Mouse (Mus musculus): ENCODE results near the gene Ndufaf2. TPM values are rescaled to one million over a fixed set of nuclear protein-coding genes. Genes with fewer than 3 reads are reported as not detected.

The Ndufaf2 gene
- total and polyA plus RNA-seq, 2 experiments from 2014 or later: 62.5 TPM; not detected in 1

DNA sequence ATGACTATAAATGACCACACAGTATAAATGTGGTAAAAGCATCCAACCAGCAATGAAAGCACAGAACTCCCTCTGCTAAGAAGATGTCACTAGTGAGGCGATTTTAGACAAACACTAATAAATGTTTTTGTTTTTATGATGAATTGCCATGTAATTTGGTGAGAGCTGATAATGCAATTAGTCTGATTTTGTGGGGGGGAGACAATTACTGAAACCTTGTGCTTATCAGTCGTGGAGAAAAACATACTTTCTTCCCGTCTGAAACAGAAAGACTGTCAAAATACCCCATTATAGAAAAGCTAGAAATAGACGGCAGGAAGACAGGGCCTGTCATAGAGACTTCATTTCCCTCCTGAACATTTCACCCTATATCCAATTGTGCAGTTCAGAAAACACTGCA is 89.3 kb downstream of the Ndufaf2 start:
- H3K9ac ChIP-seq (replicated peaks; ENCODE audit: low read depth, low read length): no peak overlapping the region
- H3K4me1 ChIP-seq (ENCODE audit: control insufficient read depth, insufficient read depth): no peaks in the 10 kb centered on the region
- DNase-seq (ENCODE audit: low spot score) (no peak), ATAC-seq (ENCODE audit: insufficient read depth, low read depth) (no peak)
- 50% methylated on average over 4 of the region's 4 CpGs for WGBS
- no peaks in the 10 kb centered on the region for H3K36me3 ChIP-seq (replicated peaks; ENCODE audit: control insufficient read depth, insufficient read depth, low read length)
- no peaks in the 10 kb centered on the region for H3K27me3 ChIP-seq (ENCODE audit: control insufficient read depth, insufficient read depth, low read length)
- H3K4me3 ChIP-seq (ENCODE audit: low read depth, low read length): no peak overlapping the region
- no peaks in the 10 kb centered on the region for H3K9me3 ChIP-seq (replicated peaks; ENCODE audit: control insufficient read depth, low read length)
- H3K4me2 ChIP-seq (ENCODE audit: low read depth, low read length): no peak overlapping the region
- H3K27ac ChIP-seq (ENCODE audit: low read depth): no peak overlapping the region
- no peak for TF ChIP-seq EP300 (IDR thresholded peaks at IDR 0.05; ENCODE audit: low read depth)
- TF ChIP-seq CTCF (IDR thresholded peaks at IDR 0.05; ENCODE audit: low read depth): no peak

DNA sequence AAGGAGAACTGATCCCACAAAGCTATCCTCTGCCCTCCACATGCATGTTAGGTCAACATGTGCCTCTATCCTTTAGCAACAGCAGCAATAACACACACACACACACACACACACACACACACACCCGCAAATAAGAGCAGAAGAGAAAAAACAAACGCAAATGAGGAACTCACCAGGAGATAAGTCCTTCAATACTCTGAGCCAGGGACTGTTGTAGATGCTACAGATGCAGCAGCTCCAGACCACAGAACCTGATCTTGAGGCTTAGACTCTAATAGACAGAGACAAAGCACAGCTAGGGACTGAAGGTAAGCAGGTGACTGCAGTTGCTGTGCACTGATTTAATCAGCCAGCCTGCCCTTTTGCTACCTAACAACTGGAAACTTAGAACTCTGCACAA is 92.4 kb downstream of the Ndufaf2 start:
- DNase-seq (ENCODE audit: low spot score) (no peak), ATAC-seq (ENCODE audit: insufficient read depth, low read depth) (no peak)
- no peaks in the 10 kb centered on the region for H3K36me3 ChIP-seq (replicated peaks; ENCODE audit: control insufficient read depth, insufficient read depth, low read length)
- no peak overlapping the region for H3K27ac ChIP-seq (ENCODE audit: low read depth)
- no peak overlapping the region for H3K4me2 ChIP-seq (ENCODE audit: low read depth, low read length)
- H3K4me3 ChIP-seq (ENCODE audit: low read depth, low read length): no peak overlapping the region
- no peaks in the 10 kb centered on the region for H3K27me3 ChIP-seq (ENCODE audit: control insufficient read depth, insufficient read depth, low read length)
- TF ChIP-seq CTCF (IDR thresholded peaks at IDR 0.05; ENCODE audit: low read depth) (no peak), EP300 (IDR thresholded peaks at IDR 0.05; ENCODE audit: low read depth) (no peak)
- no peaks in the 10 kb centered on the region for H3K4me1 ChIP-seq (ENCODE audit: control insufficient read depth, insufficient read depth)
- no peaks in the 10 kb centered on the region for H3K9me3 ChIP-seq (replicated peaks; ENCODE audit: control insufficient read depth, low read length)
- 64% methylated on average over 2 of the region's 2 CpGs for whole genome bisulfite sequencing
- H3K9ac ChIP-seq (replicated peaks; ENCODE audit: low read depth, low read length): no peak overlapping the region

DNA sequence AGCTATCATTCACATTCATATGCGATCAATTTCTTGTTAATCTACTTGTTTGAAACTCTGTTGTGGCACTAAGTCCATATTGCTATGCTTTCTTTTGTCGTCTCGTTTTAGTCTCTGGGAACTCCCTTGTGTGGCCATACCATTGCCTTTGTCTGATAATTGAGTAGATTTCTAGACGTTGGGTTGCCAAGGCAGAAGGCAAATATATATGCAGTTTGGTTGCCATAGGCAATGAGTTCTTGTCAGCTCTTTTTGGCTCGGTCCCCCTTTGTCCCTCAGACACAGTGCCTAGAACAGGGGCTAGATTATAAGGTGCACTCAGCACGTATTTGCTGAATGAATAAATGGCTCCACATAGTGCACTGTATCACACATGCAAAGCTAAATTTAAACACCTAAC is 94.1 kb downstream of the Ndufaf2 start:
- ATAC-seq (ENCODE audit: insufficient read depth, low read depth) (no peak), DNase-seq (ENCODE audit: low spot score) (no peak)
- WGBS: 84% methylated on average over 6 of the region's 6 CpGs
- TF ChIP-seq CTCF (IDR thresholded peaks at IDR 0.05; ENCODE audit: low read depth) (no peak), EP300 (IDR thresholded peaks at IDR 0.05; ENCODE audit: low read depth) (no peak)
- no peaks in the 10 kb centered on the region for H3K36me3 ChIP-seq (replicated peaks; ENCODE audit: control insufficient read depth, insufficient read depth, low read length)
- H3K4me2 ChIP-seq (ENCODE audit: low read depth, low read length): no peak overlapping the region
- no peaks in the 10 kb centered on the region for H3K4me1 ChIP-seq (ENCODE audit: control insufficient read depth, insufficient read depth)
- H3K9ac ChIP-seq (replicated peaks; ENCODE audit: low read depth, low read length): no peak overlapping the region
- no peak overlapping the region for H3K27ac ChIP-seq (ENCODE audit: low read depth)
- H3K9me3 ChIP-seq (replicated peaks; ENCODE audit: control insufficient read depth, low read length): no peaks in the 10 kb centered on the region
- H3K4me3 ChIP-seq (ENCODE audit: low read depth, low read length): no peak overlapping the region
- H3K27me3 ChIP-seq (ENCODE audit: control insufficient read depth, insufficient read depth, low read length): no peaks in the 10 kb centered on the region

DNA sequence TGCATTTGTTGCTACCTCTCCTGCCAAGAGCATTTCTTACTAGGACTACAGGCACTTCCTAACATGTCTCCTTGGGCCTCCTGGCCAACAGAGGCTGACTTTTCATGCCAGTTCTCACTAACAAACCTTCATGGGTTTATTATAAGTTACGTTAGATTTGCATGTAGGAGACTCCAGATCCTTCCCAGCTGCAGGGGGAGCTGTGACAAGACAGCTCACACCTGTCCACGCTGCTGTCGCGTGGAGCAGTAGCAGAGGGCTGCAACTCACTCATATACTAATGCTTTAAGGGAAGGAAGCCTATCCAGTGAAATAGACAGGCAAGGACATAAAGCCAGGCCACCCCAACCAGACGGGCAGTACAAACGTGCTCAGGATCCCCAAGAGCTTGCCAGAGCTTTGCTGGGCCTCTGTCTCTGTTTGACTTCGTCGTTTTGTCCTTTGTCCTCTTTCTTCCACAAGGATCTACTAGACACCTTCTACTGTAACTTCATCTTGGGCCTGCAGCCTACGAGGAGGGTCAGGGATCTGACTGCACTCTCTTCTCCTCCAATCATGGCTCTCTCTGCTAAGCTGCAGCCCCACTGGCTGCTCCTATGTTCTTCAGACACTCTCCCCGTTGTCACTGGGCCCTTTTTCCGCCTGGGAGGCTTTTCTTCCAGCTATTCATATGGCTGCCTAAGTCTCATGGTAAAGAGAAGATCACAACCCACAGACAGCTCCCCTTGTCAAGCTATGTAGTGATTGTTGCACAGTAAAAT is 94.9 kb downstream of the Ndufaf2 start:
- H3K27me3 ChIP-seq (ENCODE audit: control insufficient read depth, insufficient read depth, low read length): no peaks in the 10 kb centered on the region
- H3K36me3 ChIP-seq (replicated peaks; ENCODE audit: control insufficient read depth, insufficient read depth, low read length): no peaks in the 10 kb centered on the region
- ATAC-seq (ENCODE audit: insufficient read depth, low read depth) (no peak), DNase-seq (ENCODE audit: low spot score) (no peak)
- no peaks in the 10 kb centered on the region for H3K9me3 ChIP-seq (replicated peaks; ENCODE audit: control insufficient read depth, low read length)
- no peak overlapping the region for H3K4me3 ChIP-seq (ENCODE audit: low read depth, low read length)
- no peak overlapping the region for H3K4me2 ChIP-seq (ENCODE audit: low read depth, low read length)
- H3K9ac ChIP-seq (replicated peaks; ENCODE audit: low read depth, low read length): no peak overlapping the region
- H3K4me1 ChIP-seq (ENCODE audit: control insufficient read depth, insufficient read depth): no peaks in the 10 kb centered on the region
- 78% methylated on average over 11 of the region's 11 CpGs for WGBS
- TF ChIP-seq EP300 (IDR thresholded peaks at IDR 0.05; ENCODE audit: low read depth) (no peak), CTCF (IDR thresholded peaks at IDR 0.05; ENCODE audit: low read depth) (no peak)
- H3K27ac ChIP-seq (ENCODE audit: low read depth): no peak overlapping the region

DNA sequence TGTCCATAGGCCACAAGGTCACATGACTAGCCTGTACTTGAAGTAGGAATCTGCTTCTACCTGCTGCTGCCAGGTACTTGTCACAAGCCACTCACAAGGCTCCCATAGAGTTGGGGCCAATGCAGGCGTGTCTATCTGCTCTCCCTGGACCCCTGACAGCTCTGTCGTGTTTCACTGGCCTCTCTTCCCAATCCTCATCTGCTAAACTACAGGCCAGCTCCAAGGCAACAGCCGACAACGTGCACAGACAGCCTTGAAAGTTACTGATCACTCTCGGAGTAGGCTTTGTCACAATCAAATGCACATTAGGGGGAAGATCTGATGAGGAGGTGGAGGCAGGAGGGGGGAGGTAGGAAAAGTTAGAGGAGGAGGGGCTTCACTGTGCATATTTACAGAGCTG is 95.5 kb downstream of the Ndufaf2 start:
- no peaks in the 10 kb centered on the region for H3K27me3 ChIP-seq (ENCODE audit: control insufficient read depth, insufficient read depth, low read length)
- no peak overlapping the region for H3K4me2 ChIP-seq (ENCODE audit: low read depth, low read length)
- no peaks in the 10 kb centered on the region for H3K4me1 ChIP-seq (ENCODE audit: control insufficient read depth, insufficient read depth)
- H3K4me3 ChIP-seq (ENCODE audit: low read depth, low read length): no peak overlapping the region
- ATAC-seq (ENCODE audit: insufficient read depth, low read depth) (no peak), DNase-seq (ENCODE audit: low spot score) (no peak)
- no peak overlapping the region for H3K9ac ChIP-seq (replicated peaks; ENCODE audit: low read depth, low read length)
- WGBS: 64% methylated on average over 5 of the region's 5 CpGs
- H3K9me3 ChIP-seq (replicated peaks; ENCODE audit: control insufficient read depth, low read length): no peaks in the 10 kb centered on the region
- H3K27ac ChIP-seq (ENCODE audit: low read depth): no peak overlapping the region
- TF ChIP-seq EP300 (IDR thresholded peaks at IDR 0.05; ENCODE audit: low read depth) (no peak), CTCF (IDR thresholded peaks at IDR 0.05; ENCODE audit: low read depth) (no peak)
- H3K36me3 ChIP-seq (replicated peaks; ENCODE audit: control insufficient read depth, insufficient read depth, low read length): no peaks in the 10 kb centered on the region
